Mouse (Mus musculus) limb, embryonic 11.5 days (tissue): ENCODE data around the gene Mdm1. TPM values are rescaled to one million over a fixed set of nuclear protein-coding genes. Genes with fewer than 3 reads are reported as not detected.

Experiments used
- ATAC-seq: fragments of 200-750 bp; cut with Nextera tagmentation; 2 replicates; pipeline ENCODE4 v1.8.0; 2017; ENCODE audit warnings: low read depth; ENCODE audit not compliant: insufficient number of reproducible peaks, low FRiP score, low TSS enrichment
- DNase-seq: peaks from one replicate; pipeline ENCODE4 v3.0.0-alpha.2; 2015; ENCODE audit warnings: low spot score
- H3K27ac ChIP-seq: fragments of 300-500 bp; sonication (generic); replicated peaks from 2 replicates; pipeline ENCODE4 v1.5.1; 2014; ENCODE audit warnings: low read depth, mild to moderate bottlenecking, low read length
- H3K27me3 ChIP-seq: fragments of 300-500 bp; sonication (generic); 2 replicates; pipeline ENCODE4 v1.6.1; 2014; ENCODE audit warnings: mild to moderate bottlenecking, low read length, mixed read lengths; ENCODE audit not compliant: control insufficient read depth, insufficient read depth
- H3K36me3 ChIP-seq: fragments of 300-500 bp; sonication (generic); 2 replicates; pipeline ENCODE4 v1.6.1; 2014; ENCODE audit warnings: mild to moderate bottlenecking, low read length, moderate library complexity, mixed read lengths; ENCODE audit not compliant: control insufficient read depth, insufficient read depth
- H3K4me1 ChIP-seq: fragments of 300-500 bp; sonication (generic); 2 replicates; pipeline ENCODE4 v1.6.1; 2014; ENCODE audit warnings: low read length, mixed read lengths; ENCODE audit not compliant: control insufficient read depth, insufficient read depth
- H3K4me2 ChIP-seq: fragments of 300-500 bp; sonication (generic); 2 replicates; pipeline ENCODE4 v1.6.1; 2014; ENCODE audit warnings: low read depth, mild to moderate bottlenecking, moderate library complexity; ENCODE audit not compliant: severe bottlenecking
- H3K4me3 ChIP-seq: fragments of 300-500 bp; sonication (generic); 2 replicates; pipeline ENCODE4 v1.5.1; 2014; ENCODE audit warnings: low read depth, low read length
- H3K9ac ChIP-seq: fragments of 300-500 bp; sonication (generic); 2 replicates; pipeline ENCODE4 v1.6.1; 2014; ENCODE audit warnings: mild to moderate bottlenecking, low read length
- H3K9me3 ChIP-seq: fragments of 300-500 bp; sonication (generic); 2 replicates; pipeline ENCODE4 v1.6.1; 2016; ENCODE audit warnings: low read length; ENCODE audit not compliant: control insufficient read depth
- WGBS: fragments of 180-500 bp; shearing (Covaris S2); extraction: QIAGEN DNeasy Blood & Tissue Kit; methylation state at CpG from one replicate; pipeline ENCODE4 v1.1.7; 2014; 5-methylcytosine and 5-hydroxymethylcytosine counted together
- polyA plus RNA-seq: library from polyadenylated mRNA; unstranded; fragments of >200 nt; fragmentation: Nextera tagmentation; extraction: Ambion mirVana; gene quantifications from 2 replicates; pipeline ENCODE4 v1.2.1, GENCODE M21; 2014

Gene Mdm1
- polyA plus RNA-seq, 1 experiment from 2014 or later = 58.7 TPM

GRCm38 (mm10) chr10:118103020-118103666 is 38.5 kb upstream of the Mdm1 start:
- no peaks in the 10 kb centered on the region for H3K27me3 ChIP-seq
- ATAC-seq (peak; percentile 87), DNase-seq (peak; percentile 77)
- no peaks in the 10 kb centered on the region for H3K36me3 ChIP-seq
- peak overlapping the region; percentile 35 for H3K4me3 ChIP-seq
- 0 out of 2 replicates have a peak, but pooled peaks cover 4% of the 10 kb centered on the region for H3K4me1 ChIP-seq
- H3K9me3 ChIP-seq = no peaks in the 10 kb centered on the region
- under 1% methylated on average over 20 of the region's 20 CpGs for WGBS
- peak overlapping the region; percentile 69 for H3K4me2 ChIP-seq
- H3K9ac ChIP-seq = peak overlapping the region; percentile 48
- no peak overlapping the region for H3K27ac ChIP-seq

GRCm38 (mm10) chr10:118103906-118104305 is 37.7 kb upstream of the Mdm1 start:
- WGBS = 83% methylated on average over 10 of the region's 10 CpGs
- Histone ChIP-seq H3K27ac (no peak overlapping the region), H3K36me3 (no peaks in the 10 kb centered on the region), H3K27me3 (no peaks in the 10 kb centered on the region), H3K4me3 (no peak overlapping the region), H3K4me1 (0 out of 2 replicates have a peak, but pooled peaks cover 4% of the 10 kb centered on the region), H3K9me3 (no peaks in the 10 kb centered on the region), H3K9ac (no peak overlapping the region), H3K4me2 (no peak overlapping the region)
- DNase-seq = no peak
- ATAC-seq = no peak

DNA sequence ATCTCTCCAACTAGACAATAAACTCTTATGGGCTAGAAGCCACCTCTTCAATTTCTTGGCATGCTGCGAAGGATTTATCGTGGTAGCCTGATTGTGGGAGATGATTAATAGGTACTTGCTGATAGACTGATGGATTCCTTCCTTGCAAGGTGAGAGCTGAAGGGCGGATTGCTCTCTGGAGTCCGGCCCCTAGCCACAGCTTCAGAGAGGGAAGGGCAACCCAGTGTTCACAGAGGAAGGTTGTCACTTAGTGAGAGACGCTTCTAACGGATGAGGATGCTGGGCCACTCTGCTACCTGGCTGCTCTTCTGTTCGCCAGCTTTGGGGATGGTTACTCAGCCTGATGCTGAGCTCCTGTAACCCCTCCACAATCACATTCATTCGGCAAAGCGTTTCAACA is 34.6 kb upstream of the Mdm1 start:
- DNase-seq = no peak
- Histone ChIP-seq H3K4me2 (no peak overlapping the region), H3K4me3 (no peak overlapping the region), H3K4me1 (peaks cover 4% of the 10 kb centered on the region; the same call in 1 of the 2 replicates), H3K9ac (no peak overlapping the region), H3K36me3 (no peaks in the 10 kb centered on the region), H3K9me3 (no peaks in the 10 kb centered on the region), H3K27ac (no peak overlapping the region), H3K27me3 (no peaks in the 10 kb centered on the region)
- 74% methylated on average over 9 of the region's 9 CpGs for WGBS
- ATAC-seq = no peak

GRCm38 (mm10) chr10:118110006-118110920 is 31.3 kb upstream of the Mdm1 start:
- Histone ChIP-seq H3K4me2 (no peak overlapping the region), H3K27me3 (no peaks in the 10 kb centered on the region), H3K4me1 (no peaks in the 10 kb centered on the region; the same call in 1 of the 2 replicates), H3K4me3 (no peak overlapping the region), H3K36me3 (no peaks in the 10 kb centered on the region), H3K27ac (no peak overlapping the region), H3K9me3 (no peaks in the 10 kb centered on the region), H3K9ac (no peak overlapping the region)
- ATAC-seq (no peak), DNase-seq (no peak)
- 13% methylated on average over 8 of the region's 8 CpGs for WGBS

DNA sequence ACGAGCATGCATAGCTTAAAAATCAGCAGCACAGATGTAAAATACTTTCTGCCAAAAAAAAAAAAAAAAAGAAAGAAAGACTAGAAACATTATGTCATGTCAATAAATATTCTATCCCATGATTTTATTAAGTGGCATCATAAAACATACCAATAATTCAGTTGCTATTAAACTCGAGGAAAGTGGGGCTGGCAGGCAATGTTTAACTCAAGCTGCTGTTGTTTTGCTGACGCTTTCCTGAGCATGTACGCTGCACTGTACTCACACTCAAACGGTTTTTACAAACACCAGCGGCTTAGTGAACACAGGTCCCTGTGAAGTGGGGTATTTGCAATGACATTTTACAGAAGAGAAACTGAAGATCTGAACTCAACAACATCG is 30.7 kb upstream of the Mdm1 start:
- Histone ChIP-seq H3K27me3 (no peaks in the 10 kb centered on the region), H3K9ac (no peak overlapping the region), H3K4me2 (no peak overlapping the region), H3K4me1 (no peaks in the 10 kb centered on the region; the same call in 1 of the 2 replicates), H3K27ac (no peak overlapping the region), H3K36me3 (no peaks in the 10 kb centered on the region), H3K9me3 (no peaks in the 10 kb centered on the region), H3K4me3 (no peak overlapping the region)
- WGBS = 64% methylated on average over 7 of the region's 7 CpGs
- no peak for DNase-seq
- ATAC-seq = no peak

DNA sequence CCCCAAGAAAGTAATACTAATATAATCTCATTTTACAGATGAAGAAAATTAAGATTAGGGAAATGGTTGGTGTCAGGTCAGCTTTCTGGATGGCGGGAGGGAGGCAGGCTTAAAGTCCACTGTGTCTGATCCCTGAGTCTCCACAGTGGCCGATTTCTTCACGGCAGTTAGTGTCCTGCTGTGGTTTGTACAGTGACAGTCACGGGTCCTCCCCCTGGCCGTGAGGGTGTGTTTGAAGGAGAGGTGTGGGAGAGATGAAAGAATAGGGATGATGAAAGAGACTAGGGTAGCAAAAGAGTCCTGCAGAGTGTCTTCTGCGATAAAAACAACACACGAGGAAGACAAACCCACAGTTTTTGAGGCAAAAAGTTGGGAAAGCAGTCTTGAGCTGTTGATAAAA is 30.0 kb upstream of the Mdm1 start:
- no peak overlapping the region for H3K4me2 ChIP-seq
- no peaks in the 10 kb centered on the region for H3K36me3 ChIP-seq
- no peak overlapping the region for H3K9ac ChIP-seq
- no peaks in the 10 kb centered on the region for H3K27me3 ChIP-seq
- no peak overlapping the region for H3K4me3 ChIP-seq
- ATAC-seq (no peak), DNase-seq (no peak)
- WGBS = 23% methylated on average over 7 of the region's 7 CpGs
- H3K9me3 ChIP-seq = no peaks in the 10 kb centered on the region
- H3K27ac ChIP-seq = no peak overlapping the region
- no peaks in the 10 kb centered on the region; the same call in 1 of the 2 replicates for H3K4me1 ChIP-seq

DNA sequence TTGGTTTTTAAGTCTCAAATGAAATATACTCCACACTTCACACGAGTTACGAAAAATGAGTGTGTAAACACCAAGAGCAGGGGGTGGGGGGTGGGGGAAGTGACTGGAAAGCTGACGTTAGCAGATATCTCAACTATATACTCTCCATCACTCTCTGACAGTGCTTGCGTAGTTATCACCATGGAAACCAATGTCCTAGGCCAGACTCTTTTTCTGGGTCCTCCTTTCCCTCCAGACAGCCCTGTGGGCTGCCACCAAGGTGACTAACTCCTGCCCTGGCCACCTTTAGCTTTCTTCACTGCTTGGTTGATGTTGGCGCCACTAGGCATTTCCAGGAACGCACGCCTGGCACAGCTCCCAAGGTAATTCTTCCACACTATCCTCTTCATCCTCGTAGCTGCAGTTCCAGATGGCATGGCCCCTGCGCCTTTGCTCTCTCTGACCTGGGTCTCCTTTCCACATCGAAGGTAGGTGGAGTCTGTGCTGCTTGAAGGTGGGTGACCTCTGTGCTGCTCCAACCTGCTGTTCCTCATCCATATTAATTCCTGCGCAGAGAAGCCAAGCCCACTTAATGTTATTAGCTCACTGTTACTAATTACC is 29.2 kb upstream of the Mdm1 start:
- DNase-seq = no peak
- no peak for ATAC-seq
- 69% methylated on average over 11 of the region's 11 CpGs for WGBS
- no peak overlapping the region for H3K4me2 ChIP-seq
- no peak overlapping the region for H3K4me3 ChIP-seq
- H3K9ac ChIP-seq = no peak overlapping the region
- no peaks in the 10 kb centered on the region for H3K27me3 ChIP-seq
- H3K27ac ChIP-seq = no peak overlapping the region
- H3K4me1 ChIP-seq = no peaks in the 10 kb centered on the region; the same call in 1 of the 2 replicates
- H3K36me3 ChIP-seq = no peaks in the 10 kb centered on the region
- H3K9me3 ChIP-seq = no peaks in the 10 kb centered on the region

DNA sequence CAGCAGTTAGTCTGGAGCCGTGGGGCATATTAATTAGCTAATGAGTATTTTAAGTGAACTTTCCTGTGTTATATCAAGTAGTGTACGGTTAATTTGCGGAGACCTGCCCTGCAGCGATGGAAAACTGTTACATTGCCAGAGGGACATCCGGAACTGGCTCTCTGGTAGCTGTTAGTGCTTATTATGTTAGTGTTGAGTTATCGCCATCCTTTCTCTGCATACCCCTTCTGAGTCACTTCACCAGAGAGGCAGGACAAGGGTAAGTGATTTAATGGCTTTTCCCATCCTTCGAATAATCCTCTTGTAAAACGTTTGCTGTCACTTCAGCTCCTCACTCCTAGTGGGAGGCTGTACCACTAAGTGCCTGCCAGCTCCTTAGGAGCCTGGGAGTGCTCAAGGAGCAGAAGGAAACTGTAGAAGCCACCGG is 28.3 kb upstream of the Mdm1 start:
- ATAC-seq = no peak
- WGBS = 48% methylated on average over 9 of the region's 9 CpGs
- H3K4me1 ChIP-seq = no peaks in the 10 kb centered on the region; the same call in 1 of the 2 replicates
- no peak for DNase-seq
- H3K27me3 ChIP-seq = no peaks in the 10 kb centered on the region
- no peaks in the 10 kb centered on the region for H3K9me3 ChIP-seq
- H3K36me3 ChIP-seq = no peaks in the 10 kb centered on the region
- no peak overlapping the region for H3K27ac ChIP-seq
- no peak overlapping the region for H3K4me3 ChIP-seq
- H3K9ac ChIP-seq = no peak overlapping the region
- H3K4me2 ChIP-seq = no peak overlapping the region
